Mouse (Mus musculus) cerebellum, adult 11 months (tissue): ENCODE results near the gene Foxo6.

Experiments used
- DNase-seq: peaks from one replicate; pipeline ENCODE4 v3.0.0; 2022

Foxo6 gene

GRCm38 (mm10) chr4:120283141-120283540 lies 4.0 kb downstream of the Foxo6 start:
- DNase-seq: no peak

DNA sequence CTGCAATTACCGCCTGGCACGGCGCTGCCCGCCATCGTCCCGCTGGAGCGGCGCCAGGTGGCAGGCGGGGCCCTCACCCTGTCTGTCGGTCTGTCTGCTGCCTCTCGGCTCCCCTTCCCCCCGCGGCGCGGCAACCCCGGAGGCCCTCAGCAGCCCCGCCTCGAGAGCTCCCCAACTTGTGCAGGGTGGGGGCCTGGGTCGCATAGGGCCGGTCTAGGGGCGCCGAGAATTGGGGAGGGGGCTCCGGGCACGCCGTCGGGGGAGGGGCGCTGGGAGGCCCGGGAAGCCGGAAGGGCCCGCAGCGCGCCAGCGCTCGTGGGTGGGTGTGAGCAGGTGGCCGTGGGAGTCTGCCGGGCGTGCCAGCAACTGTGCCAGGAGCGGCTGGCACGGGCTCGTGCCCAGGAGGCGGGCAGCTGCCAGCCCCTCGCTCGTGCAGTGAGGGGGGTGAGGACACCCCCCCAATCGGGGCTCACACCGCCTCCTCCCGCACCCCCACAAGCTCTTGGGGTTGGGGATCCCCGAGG lies 4.5 kb downstream of the Foxo6 start:
- peak; percentile 39 for DNase-seq

DNA sequence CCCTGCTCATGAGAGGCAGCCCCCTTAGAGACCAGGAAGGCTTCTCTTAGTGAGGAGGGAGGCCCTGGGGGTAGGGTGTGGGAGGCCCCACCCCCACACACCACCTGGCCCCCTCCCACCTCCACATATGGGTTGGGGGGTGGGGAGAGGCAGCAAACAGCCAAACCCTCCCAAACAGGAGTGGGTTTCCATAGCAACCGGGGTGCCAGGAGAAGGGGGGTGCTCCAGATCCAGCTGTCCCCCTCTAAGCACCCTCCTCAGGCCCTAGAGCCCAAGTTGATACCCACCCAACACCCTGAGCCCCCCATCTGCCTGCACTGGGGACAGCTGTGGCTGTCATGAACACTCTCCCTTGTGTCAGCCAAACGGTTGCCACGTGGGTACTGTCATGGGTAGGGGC lies 6.1 kb downstream of the Foxo6 start:
- DNase-seq: no peak

DNA sequence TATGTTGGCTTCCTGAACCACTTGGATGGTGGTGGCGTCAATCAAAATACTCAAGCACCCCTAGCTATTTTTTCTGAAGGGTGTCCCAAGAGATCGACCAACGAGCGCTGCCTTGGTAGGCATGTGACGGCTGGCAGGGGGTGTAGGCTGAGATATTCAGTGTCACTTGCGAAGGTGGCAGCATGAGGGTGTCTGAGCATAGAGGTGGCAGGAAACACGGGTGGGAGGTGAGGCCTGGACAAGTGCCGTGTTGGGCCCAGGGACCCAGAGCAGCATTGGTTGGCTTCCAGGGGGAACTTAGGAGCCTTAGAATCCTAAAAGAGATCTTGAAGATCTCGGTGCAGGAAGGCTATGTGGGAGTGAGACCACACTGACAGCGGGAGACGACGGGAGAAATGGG lies 6.7 kb downstream of the Foxo6 start:
- no peak for DNase-seq

GRCm38 (mm10) chr4:120277255-120277928 lies 9.8 kb downstream of the Foxo6 start:
- DNase-seq: no peak

DNA sequence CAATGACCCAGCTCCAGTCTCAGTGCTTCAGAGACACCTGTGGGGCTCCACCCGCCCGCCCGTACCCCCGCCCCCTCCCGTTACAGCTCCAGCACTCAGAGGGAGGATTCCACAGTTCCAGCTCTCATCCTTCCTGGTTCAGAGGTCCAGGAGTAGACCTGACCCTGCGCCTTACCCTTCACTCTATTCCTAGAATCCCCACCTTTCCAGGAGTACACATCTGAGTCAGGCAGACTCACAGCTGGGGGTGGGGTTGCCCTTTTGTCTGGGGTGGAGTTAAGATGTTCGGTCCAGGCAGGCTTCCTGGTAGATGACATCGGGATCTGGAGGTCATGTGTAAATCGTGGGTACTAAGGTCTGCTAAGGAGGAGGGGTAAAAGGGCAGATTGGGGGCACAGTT lies 11.7 kb downstream of the Foxo6 start:
- DNase-seq: no peak

GRCm38 (mm10) chr4:120273594-120273993 lies 13.6 kb downstream of the Foxo6 start:
- DNase-seq: no peak

GRCm38 (mm10) chr4:120271886-120272580 lies 15.1 kb downstream of the Foxo6 start:
- DNase-seq: no peak

- no peak for DNase-seq
These were observed 15.9 kb downstream of the Foxo6 start for GRCm38 (mm10) chr4:120271208-120271607.

GRCm38 (mm10) chr4:120270937-120271199 lies 16.3 kb downstream of the Foxo6 start:
- no peak for DNase-seq

DNA sequence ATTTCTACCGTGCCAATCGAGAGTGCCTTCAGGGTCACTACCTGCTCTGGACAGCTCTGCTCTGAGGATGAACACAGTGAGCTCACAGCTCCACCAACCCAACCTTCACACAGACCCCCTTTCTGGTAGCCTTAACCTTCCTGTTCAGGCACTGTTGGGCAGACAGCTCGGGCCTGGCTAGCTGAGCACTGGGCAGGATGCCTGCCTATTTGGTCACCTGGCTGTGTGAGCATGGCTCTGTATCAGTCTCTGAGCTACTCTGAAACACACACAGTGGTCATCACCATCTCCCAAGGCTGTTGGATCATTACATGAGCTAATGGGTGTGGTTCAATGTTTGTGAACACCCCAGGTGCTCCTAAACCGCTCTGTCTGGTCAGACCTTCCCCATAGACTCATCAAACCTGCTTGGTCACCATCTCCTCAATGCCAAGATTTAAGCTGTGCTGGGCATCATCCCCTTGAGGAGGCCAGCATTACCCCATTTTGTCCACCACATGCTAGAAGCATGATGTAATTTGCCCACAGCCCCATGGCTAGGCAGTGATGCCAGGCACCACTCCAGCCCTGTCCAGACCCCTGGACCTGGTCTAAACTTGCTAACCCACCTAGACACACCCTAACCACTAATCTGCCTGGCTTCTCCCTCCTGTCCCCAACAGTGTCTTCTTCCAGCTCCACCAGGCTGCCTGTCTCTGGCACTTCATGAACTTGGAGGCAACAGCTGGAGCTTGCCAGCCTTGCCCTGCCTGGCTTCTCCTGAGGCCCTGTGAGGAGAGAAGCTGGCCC lies 16.8 kb downstream of the Foxo6 start:
- no peak for DNase-seq

- no peak for DNase-seq
These were observed 17.7 kb downstream of the Foxo6 start for GRCm38 (mm10) chr4:120269426-120269825.

DNA sequence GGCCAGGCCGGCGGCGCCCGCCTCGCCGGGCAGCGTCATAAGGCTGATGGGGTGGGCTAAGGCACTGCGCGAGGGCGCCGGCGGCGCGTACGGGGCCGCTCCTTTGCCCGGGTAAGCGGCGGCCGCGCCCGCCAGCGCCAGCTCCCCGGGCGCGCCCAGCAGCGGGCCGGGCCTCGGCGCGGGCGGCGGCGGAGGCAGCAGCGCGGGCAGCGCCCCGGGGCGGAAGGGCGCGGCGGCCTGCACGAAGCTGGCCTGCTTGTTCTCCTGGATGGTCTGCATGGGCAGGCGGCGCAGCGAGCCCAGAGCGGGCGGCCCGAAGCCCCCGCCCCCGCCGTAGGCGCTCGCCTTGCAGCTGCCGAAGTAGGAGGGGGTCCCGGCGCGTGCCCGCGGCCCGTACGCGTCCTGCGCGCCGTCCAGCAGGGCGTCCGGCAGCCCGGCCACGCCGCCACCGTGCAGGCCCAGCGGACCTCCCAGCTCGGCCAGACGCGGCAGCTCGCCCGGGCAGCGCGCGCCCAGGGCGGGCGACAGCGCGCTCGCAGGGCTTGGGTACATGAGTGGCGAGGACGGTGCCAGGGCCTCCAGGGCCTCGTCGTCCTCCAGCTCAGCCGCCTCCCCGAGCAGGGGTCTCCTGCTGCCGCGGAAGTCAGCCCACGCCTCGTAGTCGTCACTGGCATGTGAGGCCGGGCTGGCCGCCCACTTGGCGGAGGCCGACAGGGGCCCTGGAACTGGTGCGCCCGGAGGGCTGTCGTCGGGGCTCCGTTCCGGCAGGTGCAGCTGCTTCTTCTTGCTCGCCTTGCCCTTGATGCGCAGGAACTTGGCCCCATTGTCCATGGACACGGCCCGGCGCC lies 18.7 kb downstream of the Foxo6 start:
- no peak for DNase-seq

DNA sequence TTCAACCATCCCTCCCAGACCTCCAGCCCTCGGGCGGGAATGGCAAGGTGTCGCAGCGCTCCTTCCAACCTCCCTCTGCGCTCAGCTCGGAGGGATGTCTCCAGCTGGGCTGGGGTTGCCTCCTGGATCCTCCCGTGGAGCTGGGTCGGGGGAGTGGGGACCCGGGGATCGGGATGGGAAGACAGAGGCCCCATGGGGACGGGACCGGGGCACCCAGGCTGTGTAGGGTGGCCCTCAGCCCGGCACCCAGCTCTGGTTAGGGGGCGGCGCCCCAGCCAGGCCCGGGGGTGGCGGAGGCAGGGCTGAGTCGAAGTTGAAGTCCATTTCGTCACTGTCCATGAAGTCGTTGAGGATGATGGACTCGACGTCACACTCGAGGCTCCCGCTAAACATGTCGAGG lies 19.5 kb downstream of the Foxo6 start:
- DNase-seq: no peak

DNA sequence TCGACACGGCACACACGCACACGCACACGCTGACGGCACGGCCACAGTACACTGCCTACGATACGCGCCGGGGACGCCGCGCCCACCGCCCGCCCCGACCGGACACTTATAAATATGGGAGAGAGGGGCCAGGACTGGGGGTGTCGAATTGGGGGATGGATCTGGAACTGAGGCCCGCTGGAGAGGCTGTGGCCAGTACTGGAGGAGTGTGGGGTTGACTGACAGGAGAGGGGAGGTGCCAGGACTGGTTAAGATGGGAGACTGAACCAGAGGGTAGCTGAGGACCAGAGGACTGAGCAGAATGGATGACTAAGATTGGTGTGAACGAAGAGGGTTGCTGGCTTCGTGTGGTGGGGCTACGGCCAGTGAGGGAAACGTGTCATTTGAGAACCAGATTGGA lies 20.0 kb downstream of the Foxo6 start:
- no peak for DNase-seq

GRCm38 (mm10) chr4:120264105-120264504 lies 23.0 kb downstream of the Foxo6 start:
- no peak for DNase-seq

GRCm38 (mm10) chr4:120262726-120263125 lies 24.4 kb downstream of the Foxo6 start:
- no peak for DNase-seq

DNA sequence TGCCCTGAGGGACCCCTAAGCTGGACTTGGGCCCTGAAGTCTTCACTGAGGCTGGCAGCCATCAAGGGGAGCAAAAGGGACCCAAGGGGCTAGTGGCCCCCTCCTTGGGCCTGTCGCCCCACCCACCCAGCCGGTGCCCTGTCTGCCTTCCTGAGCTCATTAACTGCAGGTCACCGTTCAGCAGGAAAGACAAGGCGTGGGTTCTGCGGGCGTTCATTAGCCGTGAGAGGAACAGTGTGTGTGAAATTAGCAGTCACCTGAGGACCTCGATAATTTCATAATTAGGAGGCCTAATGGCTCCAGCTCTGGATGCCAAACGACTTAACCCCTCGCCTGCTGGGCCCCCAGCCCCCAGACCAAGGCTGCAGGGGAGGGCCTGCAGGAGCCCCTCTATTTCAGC lies 24.9 kb downstream of the Foxo6 start:
- DNase-seq: no peak

GRCm38 (mm10) chr4:120259356-120260181 lies 27.6 kb downstream of the Foxo6 start:
- no peak for DNase-seq

GRCm38 (mm10) chr4:120248800-120249261 lies 38.3 kb downstream of the Foxo6 start:
- DNase-seq: no peak

DNA sequence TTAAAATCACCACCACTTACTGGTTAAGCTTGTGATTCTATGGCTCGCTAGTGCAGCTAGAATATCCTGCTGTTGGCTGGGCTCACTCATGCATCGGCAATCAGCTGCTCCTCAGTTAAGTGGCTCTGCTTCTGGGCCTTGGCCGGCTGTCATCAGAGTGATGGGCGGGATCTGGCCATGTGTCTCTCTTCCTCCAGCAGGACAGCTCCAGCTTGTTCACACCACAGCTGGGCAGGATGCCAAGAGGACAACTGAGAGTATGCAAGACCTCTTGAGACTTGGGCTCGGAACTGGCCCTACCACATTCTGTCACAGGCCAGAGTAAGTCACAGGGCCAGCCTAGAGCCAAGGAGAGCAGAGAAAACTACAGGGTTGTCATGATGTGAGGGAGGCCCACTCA lies 39.7 kb downstream of the Foxo6 start:
- DNase-seq: no peak

DNA sequence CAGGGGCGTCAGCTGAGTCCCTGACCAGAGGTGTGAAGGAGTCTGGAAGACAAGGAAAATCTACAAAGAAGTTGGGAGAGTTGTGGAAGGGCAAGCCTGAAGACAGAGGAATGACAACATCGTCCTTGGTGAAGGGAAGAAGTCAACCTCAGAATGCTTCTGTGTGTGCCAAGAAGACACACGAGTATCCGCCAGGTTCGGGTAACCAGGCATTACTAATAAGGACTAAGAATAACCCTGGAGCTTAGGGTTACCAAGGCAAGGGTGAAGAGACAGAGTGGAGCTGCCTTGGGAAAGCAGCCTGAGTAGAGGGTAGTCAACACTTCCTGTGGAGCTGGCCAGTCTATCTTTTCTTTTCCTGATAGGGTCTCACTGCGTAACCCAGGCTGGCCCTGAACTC lies 41.1 kb downstream of the Foxo6 start:
- DNase-seq: no peak
